Mouse (Mus musculus) kidney, postnatal 36 days (tissue): Measurements from ENCODE around the gene C330021F23Rik.
"Not testable (repeated sequence)": the region's sequence is repeated elsewhere in the genome, so short reads cannot be mapped to it uniquely, and the experiment has no call there.

Experiments used
- DNase-seq, 2 experiments: peaks; one replicate each; pipeline ENCODE4 v3.0.0; 2021 to 2022; ENCODE audit warnings: mixed read lengths in 2 of 2

The C330021F23Rik gene

DNA sequence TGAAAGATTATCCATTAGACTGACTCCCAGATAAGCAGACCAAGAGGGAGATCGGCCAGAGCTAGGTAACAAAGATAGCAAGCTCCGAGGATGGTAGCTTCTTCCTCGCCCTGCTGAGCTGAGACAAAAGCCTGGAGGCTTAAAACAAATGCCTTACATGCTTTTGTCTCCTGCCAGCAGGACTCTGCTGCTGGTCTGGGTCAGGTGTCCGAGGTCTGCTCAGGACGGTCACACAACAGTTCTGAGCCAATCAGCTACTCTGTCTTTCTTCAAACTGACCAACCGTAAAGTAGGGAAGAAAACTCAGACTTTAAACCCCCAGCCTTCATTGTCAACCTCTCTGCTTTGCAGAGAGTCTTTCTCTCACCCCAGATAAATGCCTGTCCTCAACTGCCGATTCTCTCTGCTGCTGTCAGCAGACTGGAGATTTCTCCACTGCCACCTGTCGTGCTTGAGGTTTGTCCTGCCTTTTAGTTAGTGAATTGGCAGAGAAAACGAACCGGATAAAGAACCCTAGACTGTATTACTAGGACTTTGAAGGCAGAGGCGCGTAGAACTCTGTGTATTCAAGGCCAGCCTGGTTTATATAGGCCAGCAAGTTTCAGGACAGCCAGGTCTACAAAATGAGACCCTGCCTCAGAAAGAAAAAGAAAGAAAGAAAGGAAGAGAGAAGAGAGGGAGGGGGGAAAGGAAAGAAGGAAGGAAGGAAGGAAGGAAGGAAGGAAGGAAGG, at the start of gene C330021F23Rik:
Gene C330021F23Rik (plus strand): TSS at position 350 of the 731 bp plus-strand sequence.
- DNase-seq = peak; percentile 59 to 74

DNA sequence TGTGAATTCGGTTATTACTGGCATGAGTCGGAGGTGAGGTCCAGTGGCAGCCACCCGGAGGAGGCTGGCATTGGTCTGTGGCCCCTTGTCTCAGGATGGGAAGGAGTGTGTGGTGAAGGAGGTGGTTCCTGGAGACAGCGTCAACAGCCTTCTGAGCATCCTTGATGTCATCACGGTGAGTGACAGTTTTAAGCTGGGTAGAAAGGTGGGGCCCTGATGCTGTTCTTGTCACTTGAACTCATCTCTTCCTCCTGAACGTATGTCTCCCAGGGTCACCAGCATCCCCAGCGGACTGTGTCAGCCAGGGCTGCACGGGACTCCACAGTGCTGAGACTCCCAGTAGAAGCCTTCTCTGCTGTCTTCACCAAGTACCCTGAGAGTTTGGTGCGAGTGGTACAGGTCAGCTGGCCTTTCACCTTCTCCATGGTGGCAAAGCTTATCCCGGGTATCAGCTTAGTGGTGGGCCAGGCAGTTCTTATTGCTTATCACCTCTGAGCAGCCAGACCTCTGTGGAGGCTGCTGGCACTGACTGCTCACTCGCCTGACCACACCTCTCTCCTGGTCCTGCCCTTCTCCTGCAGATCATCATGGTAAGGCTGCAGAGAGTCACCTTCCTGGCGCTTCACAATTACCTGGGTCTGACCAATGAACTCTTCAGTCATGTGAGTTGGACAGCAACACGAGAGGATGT, 45.6 kb upstream of the C330021F23Rik start:
- no peak for DNase-seq

DNA sequence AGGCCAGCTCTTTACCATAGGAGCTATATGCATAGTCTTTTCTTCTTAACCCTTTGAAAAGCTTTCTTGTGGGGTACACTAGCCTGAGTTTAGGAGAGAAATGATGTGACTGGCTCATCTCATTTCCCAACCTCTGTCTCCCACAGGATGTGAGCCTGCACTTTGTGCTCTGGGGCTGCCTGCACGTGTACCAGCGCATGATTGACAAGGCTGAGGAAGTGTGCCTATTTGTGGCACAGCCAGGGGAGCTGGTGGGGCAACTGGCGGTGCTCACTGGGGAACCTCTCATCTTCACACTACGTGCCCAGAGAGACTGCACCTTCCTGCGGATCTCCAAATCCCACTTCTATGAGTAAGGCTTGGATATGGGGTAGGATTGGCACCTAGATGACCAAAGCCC, 37.0 kb upstream of the C330021F23Rik start:
- DNase-seq = no peak

DNA sequence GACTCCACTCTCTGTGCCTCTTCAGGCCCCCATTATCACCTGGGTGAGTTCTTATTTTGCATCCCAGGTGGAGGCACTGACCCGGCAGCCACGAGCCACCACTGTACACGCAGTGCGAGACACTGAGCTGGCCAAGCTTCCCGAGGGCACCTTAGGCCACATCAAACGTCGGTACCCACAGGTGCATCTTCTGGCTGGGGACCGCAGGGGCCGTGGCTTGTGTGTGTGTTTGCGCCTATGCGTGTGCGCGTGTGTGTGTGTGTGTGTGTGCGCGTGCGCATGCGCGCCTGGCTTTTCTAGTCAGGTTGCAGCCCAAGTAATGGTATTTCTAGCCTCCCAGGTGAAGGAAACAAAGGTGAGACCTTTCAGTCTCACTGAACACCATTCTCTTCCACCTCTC, 35.9 kb upstream of the C330021F23Rik start:
- DNase-seq = no peak

DNA sequence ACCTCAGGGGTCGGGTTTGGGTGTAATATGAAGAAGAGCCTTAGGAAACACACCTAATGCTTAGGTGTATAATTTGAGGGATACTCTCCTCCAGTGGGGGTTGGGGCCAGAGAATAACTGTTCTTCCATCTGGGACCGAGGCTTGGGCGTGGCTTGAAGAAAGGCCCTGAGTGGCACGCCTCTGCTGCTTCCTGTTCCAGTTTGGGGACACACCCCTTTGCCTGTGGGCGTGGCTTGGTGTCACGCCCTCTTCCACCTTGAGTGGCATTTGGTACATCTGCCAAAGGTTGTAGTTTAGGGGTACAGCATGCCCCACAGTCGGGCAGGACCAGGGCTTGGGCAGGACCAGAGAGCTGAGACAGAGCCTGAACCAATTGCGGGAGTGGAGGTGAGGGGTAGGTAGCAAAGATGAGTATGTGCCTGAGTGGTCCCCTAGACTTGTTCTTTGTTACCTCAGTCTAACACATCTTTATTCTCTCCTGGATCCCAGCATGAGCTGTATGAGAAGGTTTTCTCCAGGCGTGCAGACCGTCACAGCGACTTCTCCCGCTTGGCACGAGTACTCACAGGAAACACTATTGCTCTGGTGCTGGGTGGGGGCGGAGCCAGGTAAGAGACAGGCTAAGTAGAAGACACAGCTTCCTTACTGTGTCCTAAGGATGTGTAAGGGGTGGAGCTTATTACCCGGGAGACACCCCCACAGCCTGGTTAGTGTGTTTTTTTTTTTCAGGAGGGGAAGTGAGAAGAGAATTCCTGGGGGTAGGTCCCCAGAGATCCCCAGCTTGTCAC, 31.5 kb upstream of the C330021F23Rik start:
- DNase-seq = peak in 1 of 2 experiments; percentile 29

DNA sequence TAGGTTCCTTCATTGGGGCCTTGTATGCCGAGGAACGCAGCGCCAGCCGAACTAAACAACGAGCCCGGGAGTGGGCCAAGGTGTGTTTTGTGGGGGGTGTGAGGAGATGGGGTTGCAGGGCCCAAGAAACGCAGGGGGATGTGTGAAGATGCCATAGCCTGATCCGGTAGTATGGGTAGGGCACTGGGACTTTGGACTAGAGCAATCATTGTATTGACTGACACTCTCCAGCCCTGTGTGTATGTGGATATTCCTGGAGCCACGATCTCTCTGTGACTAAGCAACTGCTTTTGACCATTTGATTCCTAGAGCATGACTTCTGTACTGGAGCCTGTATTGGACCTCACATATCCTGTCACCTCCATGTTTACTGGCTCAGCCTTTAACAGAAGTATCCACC, 30.9 kb upstream of the C330021F23Rik start:
- no peak for DNase-seq

DNA sequence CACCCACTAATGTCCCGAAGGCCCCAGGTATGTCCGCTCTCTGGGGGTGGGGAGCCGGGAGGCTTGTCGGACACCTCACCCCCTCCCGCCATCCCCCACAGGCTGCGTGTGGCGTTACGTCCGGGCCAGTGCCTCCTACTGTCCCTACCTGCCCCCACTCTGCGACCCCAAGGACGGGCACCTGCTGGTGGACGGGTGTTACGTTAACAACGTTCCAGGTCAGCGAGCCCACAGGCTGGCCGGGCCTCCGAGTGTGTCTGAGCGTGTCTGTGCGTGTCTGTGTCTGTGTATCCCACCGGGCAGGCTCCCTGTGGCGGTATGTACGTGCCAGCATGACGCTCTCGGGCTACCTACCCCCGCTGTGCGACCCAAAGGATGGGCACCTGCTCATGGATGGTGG, 30.1 kb upstream of the C330021F23Rik start:
- no peak for DNase-seq

DNA sequence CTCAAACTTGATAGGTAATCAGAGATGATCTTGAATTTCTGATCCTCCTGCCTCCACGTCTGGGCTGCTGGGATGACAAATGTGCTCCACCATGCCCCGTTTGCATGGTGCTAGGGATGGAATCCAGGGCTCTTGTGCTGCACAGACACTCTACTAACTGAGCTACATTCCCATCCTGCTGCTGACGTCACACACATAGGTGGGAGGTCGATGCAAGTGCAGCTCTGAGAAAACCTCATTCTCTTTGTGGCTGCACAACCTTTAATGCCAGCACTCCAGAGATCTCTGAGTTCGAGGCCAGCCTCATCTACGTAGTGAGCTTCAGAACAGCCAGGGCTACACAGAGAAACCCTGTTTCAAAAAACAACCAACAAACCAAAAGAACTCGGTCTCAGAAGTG, 28.6 kb upstream of the C330021F23Rik start:
- DNase-seq = no peak

DNA sequence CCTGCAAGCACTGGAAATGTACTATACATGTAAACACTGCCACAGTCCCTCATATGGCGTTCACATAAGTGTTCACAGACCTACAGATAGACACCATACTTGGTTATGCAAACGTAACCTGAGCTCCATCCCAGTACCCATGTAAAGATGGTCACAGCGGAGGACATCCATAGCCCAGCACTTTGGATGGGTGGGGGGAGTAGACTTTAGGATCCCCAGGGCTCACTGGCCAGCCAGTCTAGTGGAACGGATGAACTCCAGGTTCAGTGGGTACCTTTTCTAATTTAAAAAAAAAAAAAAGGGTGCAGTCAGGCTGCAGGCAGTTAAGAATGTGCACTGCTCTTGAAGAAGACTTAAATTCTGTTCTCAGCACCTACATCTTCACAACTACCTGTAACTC, 27.7 kb upstream of the C330021F23Rik start:
- DNase-seq = no peak

DNA sequence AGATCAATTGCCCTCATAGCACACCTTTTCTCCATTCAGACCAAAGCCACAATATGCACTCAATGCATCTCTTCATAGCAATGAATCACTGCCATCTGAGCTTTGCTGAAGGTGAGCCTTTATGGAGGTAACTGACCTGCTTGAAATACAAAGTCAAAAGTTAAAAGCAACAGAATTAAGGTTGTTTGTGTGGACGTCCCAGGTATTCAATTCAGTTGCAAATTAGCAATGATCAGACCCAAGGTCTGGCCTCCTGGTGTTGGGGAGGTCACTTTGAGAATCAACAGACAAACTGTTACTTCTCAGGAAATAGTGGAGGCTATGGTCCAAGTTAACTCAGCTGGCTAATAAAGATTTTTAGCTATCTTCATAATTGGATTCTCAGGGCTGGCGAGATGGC, 21.3 kb upstream of the C330021F23Rik start:
- no peak for DNase-seq

DNA sequence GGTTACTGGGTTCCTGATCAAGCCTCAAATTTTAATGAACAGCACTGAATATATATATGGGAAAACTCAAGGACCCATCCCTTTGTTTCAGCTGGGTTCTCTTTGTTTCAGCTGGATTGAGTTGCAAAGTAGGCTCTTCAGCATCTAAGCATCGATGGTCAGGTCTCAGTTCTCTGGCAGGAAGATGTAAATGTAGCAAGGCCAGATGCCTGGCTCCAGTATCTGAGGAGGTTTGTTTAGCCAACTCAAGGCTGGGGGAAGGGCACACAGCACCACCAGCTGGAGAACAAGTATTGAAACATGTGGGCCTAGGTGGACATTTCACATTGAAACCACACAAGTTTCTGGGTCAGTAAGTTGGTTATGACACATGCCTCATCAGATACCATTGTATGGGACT, 15.6 kb upstream of the C330021F23Rik start:
- DNase-seq = no peak

DNA sequence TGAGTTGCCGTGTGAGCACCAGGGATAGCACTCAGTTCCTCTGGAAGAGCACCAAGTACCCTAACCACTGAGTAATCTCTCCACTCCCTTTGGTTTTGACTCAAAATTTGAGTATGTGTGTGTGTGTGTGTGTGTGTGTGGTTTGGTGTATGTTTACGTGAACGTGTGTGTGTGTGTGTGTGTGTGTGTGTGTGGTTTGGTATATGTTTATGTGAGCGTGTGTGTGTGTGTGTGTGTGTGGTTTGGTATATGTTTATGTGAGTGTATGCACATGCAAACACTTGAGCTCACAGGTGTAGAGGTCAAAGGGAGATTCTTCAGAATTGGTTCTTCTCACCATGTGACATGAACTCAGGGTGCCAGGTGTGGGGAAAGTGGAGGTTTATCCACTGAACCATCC, 11.7 kb upstream of the C330021F23Rik start:
- no peak for DNase-seq

DNA sequence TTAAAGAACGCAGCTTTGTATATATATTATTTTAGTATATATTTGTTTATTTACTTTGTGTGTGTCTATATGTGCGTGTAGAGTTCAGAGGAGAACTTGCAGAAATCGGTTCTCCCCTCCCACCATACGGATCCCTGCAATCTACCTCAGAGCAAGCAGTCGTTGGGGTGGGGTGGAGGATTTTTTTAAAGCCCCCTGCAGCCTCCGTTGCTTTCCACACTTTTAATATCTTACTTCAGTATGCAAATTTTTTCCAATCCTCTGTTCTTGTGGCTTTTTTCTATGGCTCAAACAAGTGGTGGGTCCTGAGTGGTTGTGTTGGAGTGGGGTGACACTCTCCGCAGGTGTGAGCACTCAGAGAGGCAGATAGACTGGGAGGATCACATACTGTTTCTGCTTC, 588 bp downstream of the C330021F23Rik start:
- no peak for DNase-seq

DNA sequence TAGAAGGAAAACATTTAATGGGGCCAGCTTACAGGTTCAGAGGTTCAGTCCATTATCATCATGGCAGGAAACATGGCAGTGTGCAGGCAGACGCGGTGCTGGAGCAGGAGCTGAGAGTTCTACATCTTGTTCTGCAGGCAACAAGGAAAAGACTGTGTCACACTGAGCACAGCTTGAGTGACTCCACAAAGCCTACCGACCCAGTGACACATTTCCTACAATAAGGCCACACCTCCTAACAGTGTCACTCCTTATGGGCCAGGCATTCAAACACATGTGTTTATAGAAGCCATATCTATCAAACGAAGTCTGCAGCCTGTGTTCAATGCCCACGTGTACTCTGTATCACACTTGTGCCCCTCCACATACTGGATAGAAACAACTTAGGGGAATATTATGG, 2.0 kb downstream of the C330021F23Rik start:
- DNase-seq = no peak

DNA sequence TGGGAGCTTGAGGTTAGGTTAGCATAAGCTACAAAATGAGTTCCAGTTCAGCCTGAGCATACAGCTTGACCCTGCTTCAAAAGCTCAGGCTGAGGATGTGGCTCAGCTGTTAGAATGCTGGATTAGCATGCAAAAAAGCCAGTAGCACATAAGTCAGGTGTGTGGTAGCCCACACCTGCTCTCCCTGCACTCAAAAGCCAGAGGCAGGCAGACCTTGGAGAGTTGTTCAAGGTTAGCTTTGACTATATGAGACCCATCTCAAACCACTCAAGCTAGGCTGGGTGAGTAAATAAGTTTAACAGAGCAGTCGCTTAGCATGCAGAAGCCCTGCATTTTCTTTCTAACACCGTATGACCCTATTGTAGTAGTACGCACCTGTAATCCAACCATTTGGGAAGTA, 6.8 kb downstream of the C330021F23Rik start:
- no peak for DNase-seq

DNA sequence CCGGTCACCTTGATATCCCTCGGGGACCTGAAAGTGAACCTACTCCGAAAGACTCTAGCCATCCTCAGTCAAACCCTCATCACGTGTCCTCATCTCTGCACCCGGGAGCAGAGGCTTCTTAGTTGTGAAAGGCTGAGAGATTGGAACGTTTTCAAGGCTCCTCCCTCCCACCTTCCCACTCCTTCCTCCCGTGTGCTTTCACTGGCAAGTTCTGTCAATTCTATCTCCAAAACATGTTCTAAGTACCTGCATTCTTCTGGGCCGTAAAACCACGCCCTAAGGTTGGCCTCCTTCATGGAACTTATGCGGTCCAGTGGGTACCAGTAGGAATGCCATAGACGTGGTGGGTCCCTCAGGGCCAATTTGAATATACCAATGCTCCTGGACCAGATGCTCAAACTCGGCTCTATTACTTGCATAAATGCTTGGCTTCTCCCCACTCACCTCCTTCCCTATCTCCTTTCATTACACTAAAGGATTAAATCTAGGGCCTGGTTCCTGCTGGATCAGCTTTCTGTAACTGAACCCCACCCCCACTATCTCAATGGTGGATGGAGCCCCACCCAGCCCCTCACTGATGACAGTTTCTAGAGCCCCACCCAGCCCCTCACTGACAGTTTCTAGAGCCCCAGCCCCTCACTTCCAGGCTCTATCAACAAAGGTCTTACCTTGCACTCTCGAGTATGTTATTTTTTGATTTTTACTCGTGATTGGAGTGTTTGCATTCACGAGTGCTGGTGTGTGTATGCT, 8.6 kb downstream of the C330021F23Rik start:
- no peak for DNase-seq

DNA sequence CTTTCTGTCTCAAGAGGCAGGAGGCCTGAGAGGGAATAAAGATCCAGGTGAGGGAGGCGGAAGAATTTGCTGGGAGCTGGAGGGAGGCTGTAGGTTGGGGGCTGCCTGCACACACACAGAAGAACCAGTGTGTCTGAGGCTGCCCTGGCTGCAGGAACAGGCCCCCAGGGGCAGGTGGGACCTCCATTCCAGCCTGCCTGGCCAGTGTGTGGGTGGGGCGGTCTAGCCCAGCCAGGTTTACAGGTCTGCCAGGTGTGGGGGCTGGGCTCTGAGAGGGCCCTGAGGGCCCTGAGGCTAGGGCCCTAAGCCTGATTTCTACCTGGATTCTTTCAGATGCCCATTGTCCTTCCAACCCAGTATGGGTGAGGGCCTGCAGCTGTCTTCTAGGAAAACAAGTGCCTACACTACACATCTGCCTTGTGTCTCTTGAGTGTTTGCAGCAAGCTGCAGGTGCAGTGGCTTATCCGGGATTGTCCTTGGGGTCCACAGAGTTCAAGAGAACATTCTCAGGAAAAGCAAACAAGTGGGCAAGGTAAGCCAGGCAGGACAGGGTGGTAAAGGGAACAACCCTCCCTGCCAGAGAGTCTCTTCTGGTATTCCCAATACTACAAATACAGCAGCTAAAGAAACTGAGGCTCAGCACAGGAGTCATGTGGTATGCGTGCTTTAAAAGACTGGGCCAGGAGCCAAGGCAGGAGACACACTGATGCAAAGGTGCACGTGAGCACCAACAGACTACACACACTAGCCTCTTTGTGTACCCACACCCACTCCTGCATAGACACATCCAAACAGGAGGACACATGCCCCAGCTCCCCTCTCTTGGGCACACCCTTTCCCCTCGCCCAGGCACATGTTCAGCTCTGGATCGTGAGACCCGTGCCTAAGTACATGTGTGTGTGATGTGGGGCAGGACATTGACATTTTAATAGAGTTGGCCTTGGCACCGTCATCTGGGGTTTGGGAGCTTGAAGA, 11.9 kb downstream of the C330021F23Rik start:
- DNase-seq = no peak

DNA sequence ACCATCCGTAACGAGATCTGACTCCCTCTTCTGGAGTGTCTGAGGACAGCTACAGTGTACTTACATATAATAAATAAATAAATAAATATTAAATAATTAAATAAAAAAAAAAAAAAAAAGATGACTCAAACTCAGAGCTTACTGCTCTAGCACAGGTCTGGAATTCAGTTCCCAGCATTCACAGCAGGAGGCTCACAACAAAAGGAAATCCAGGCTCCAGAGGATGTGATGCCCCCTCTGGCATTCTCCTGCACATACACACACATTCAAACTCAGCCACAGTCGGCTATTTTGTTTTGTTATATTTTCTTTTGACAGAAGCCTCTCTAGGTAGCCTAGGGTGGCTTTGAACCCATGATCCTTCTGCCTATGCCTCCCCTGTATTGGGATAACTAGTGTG, 14.2 kb downstream of the C330021F23Rik start:
- not testable (repeated sequence) for DNase-seq

DNA sequence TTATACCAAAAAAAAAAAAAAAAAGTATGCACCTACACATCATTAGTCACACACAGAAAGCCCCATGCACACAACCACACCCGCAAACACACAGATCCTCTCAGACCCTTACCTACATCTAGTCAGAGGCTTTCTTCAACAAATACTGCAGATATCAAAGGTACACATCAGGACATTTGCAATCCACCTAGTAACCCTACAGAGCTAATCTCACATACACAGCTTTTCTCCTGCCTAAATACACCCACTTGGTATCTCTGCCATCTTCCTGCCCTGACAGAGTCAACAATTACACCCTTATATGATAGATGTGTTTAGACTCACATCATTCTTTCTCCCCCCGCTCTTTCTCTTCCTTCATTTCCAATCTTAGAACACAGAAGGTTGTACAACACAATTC, 18.7 kb downstream of the C330021F23Rik start:
- DNase-seq = no peak

DNA sequence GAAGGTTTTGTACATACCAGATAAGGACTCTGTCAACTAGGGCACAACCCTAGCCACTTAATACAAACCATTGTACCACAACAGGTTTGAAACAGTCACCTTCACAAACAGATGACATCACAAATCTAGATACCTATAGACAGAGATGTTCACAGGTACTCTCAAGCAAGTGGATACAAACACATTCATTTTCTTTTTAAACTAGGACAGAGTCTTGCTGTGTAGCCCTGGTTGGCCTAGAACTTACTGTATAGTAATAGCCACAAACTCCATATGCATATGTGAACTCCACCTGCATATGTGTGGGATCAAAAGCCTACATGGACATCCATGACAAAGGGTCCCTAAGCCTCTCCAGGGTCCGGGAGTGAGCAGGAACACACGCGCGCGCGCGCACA, 19.2 kb downstream of the C330021F23Rik start, which contains the start of gene Camsap3:
Gene Camsap3 (plus strand): TSS at position 301 of the 398 bp plus-strand sequence.
- DNase-seq = no peak
